Mouse (Mus musculus): ENCODE measurements around the gene Phkb. TPM values are rescaled to one million over a fixed set of nuclear protein-coding genes. Genes with fewer than 3 reads are reported as not detected.

Gene Phkb
- total RNA-seq, 2 experiments from 2014 or later = 40.1 to 44.0 TPM

GRCm38 (mm10) chr8:85992911-85993310 is 152.2 kb downstream of the Phkb start:
- Histone ChIP-seq H3K27ac (no peak overlapping the region), H3K4me3 (no peak overlapping the region)
- no peak for TF ChIP-seq CTCF (conservative IDR thresholded peaks at IDR 0.05)
- no peak for DNase-seq (ENCODE audit: low spot score in 2 of 2)

GRCm38 (mm10) chr8:85993661-85994060 is 152.9 kb downstream of the Phkb start:
- TF ChIP-seq CTCF (conservative IDR thresholded peaks at IDR 0.05) = no peak
- Histone ChIP-seq H3K4me3 (no peak overlapping the region), H3K27ac (no peak overlapping the region)
- DNase-seq (ENCODE audit: low spot score in 2 of 2) = no peak

- H3K27ac ChIP-seq = no peak overlapping the region
- no peak overlapping the region for H3K4me3 ChIP-seq
- TF ChIP-seq CTCF (conservative IDR thresholded peaks at IDR 0.05) = no peak
- DNase-seq (ENCODE audit: low spot score in 2 of 2) = no peak
These were observed 155.2 kb downstream of the Phkb start for GRCm38 (mm10) chr8:85995971-85996370.

GRCm38 (mm10) chr8:86006485-86006884 is 165.7 kb downstream of the Phkb start:
- no peak for TF ChIP-seq CTCF (conservative IDR thresholded peaks at IDR 0.05)
- no peak overlapping the region for H3K4me3 ChIP-seq
- no peak overlapping the region for H3K27ac ChIP-seq
- no peak for DNase-seq (ENCODE audit: low spot score in 2 of 2)

GRCm38 (mm10) chr8:86016806-86017205 is 176.0 kb downstream of the Phkb start:
- TF ChIP-seq CTCF (conservative IDR thresholded peaks at IDR 0.05) = no peak
- DNase-seq (ENCODE audit: low spot score in 2 of 2) = no peak
- Histone ChIP-seq H3K27ac (no peak overlapping the region), H3K4me3 (no peak overlapping the region)

- no peak overlapping the region for H3K4me3 ChIP-seq
- H3K27ac ChIP-seq = peak overlapping the region; percentile 60; the same call in 1 of the 2 replicates
- DNase-seq (ENCODE audit: low spot score in 2 of 2) = peak; percentile 50 to 60
- TF ChIP-seq CTCF (conservative IDR thresholded peaks at IDR 0.05) = no peak
These were observed 188.0 kb downstream of the Phkb start for GRCm38 (mm10) chr8:86028646-86029312.

- Histone ChIP-seq H3K4me3 (no peak overlapping the region), H3K27ac (no peak overlapping the region)
- DNase-seq (ENCODE audit: low spot score in 2 of 2) = no peak
- TF ChIP-seq CTCF (conservative IDR thresholded peaks at IDR 0.05) = no peak
These were observed 188.7 kb downstream of the Phkb start for GRCm38 (mm10) chr8:86029451-86029850.

GRCm38 (mm10) chr8:86034662-86035365 is 194.1 kb downstream of the Phkb start:
- Histone ChIP-seq H3K4me3 (no peak overlapping the region), H3K27ac (no peak overlapping the region)
- TF ChIP-seq CTCF (conservative IDR thresholded peaks at IDR 0.05) = no peak
- no peak for DNase-seq (ENCODE audit: low spot score in 2 of 2)

- H3K4me3 ChIP-seq = no peak overlapping the region
- H3K27ac ChIP-seq = no peak overlapping the region
- no peak for DNase-seq (ENCODE audit: low spot score in 2 of 2)
- TF ChIP-seq CTCF (conservative IDR thresholded peaks at IDR 0.05) = no peak
These were observed 194.6 kb downstream of the Phkb start for GRCm38 (mm10) chr8:86035371-86035770.

- Histone ChIP-seq H3K4me3 (no peak overlapping the region), H3K27ac (no peak overlapping the region)
- DNase-seq (ENCODE audit: low spot score in 2 of 2) = no peak
- no peak for TF ChIP-seq CTCF (conservative IDR thresholded peaks at IDR 0.05)
These were observed 197.7 kb downstream of the Phkb start for GRCm38 (mm10) chr8:86038462-86038861.

- TF ChIP-seq CTCF (conservative IDR thresholded peaks at IDR 0.05) = no peak
- Histone ChIP-seq H3K4me3 (no peak overlapping the region), H3K27ac (no peak overlapping the region)
- DNase-seq (ENCODE audit: low spot score in 2 of 2) = no peak
These were observed 201.3 kb downstream of the Phkb start for GRCm38 (mm10) chr8:86042049-86042448.

- H3K4me3 ChIP-seq = no peak overlapping the region
- no peak overlapping the region for H3K27ac ChIP-seq
- no peak for DNase-seq (ENCODE audit: low spot score in 2 of 2)
- no peak for TF ChIP-seq CTCF (conservative IDR thresholded peaks at IDR 0.05)
These were observed 210.1 kb downstream of the Phkb start for GRCm38 (mm10) chr8:86050882-86051281.

GRCm38 (mm10) chr8:86052003-86052402 is 211.2 kb downstream of the Phkb start:
- H3K4me3 ChIP-seq = no peak overlapping the region
- no peak for DNase-seq (ENCODE audit: low spot score in 2 of 2)
- H3K27ac ChIP-seq = no peak overlapping the region
- no peak for TF ChIP-seq CTCF (conservative IDR thresholded peaks at IDR 0.05)

GRCm38 (mm10) chr8:86058618-86059017 is 217.9 kb downstream of the Phkb start:
- Histone ChIP-seq H3K27ac (no peak overlapping the region), H3K4me3 (no peak overlapping the region)
- no peak for DNase-seq (ENCODE audit: low spot score in 2 of 2)
- TF ChIP-seq CTCF (conservative IDR thresholded peaks at IDR 0.05) = no peak

Data from layer of hippocampus, adult 2 months (tissue).